Mouse (Mus musculus) cerebellum, adult 2 months (tissue): ENCODE data around the gene Tnxb.

Experiments used
- CTCF ChIP-seq: fragments of 200-500 bp; IDR thresholded peaks from 2 replicates; pipeline ENCODE4 v1.5.1; 2011; ENCODE audit warnings: low read depth, mild to moderate bottlenecking, control low read depth, low read length, moderate library complexity, borderline replicate concordance; ENCODE audit not compliant: insufficient read depth
- POLR2A ChIP-seq: fragments of 200-500 bp; IDR thresholded peaks from 2 replicates; pipeline ENCODE4 v1.6.1; 2011; ENCODE audit warnings: low read length, control low read depth, borderline replicate concordance; ENCODE audit not compliant: insufficient read depth

DNA sequence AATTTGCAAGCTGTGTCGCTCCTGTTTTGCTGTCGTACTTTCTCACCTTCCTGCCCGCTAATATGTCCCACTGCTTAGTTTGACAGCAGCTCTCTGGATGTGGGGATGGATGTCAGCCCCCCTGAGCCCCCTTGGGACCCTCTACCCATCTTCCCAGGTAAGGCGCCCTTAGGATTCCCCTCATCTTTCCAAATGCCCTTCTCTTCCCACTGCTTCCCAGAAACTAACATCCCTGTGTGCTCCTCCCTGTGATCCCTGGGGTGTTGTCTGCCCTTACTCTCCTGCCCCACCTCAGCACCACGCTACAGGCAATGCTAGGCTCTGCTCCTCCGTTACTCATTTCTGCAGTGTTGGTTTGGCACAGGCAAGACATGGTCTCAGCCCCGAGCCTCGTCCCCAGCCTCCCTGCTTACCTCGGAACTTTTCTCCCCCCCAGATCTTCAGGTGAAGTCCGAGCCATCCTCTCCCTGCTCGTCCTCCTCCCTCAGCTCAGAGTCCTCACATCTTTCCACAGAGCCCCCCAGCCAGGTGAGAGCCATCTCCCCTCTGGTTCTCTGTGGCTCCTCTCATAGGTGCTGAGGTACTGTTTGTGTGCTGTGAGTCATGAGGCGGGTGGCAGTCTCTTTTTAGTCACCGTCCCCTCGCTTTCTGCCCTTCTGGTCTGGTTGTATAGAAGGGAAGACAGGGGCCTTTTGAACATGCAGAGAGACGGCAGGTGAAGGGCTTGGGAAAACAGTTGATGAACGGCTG lies 22.0 kb upstream of the Tnxb start:
- TF ChIP-seq POLR2A = no peak
- TF ChIP-seq CTCF = no peak
